Mouse (Mus musculus): Measurements from ENCODE around the gene Epgn.

Epgn gene

GRCm38 (mm10) chr5:91027164-91027563 lies at the start of gene Epgn:
TSS of gene Epgn (plus strand) at chr5:91027464.
- DNase-seq (ENCODE audit: low spot score in 2 of 2) = no peak

DNA sequence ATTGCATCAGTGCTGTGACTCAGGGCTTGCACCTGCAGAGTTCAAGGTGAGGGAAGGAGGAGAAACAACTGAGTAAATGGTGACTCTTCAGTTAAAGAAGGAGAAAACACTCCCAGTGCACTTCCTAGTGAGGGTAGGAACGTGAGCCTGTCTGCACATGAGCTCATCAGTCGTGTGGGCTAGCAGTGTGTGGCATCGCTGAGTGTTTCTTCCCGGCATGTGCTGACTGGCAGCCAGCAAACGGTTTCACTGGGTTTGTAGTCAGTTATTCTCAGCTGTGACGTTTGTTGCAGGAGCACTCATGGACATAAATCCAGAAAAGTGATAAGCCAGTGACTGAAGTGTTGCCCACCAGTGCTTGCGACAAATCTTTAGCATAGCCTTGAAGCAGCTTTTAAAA lies 47.0 kb upstream of the Epgn start:
- DNase-seq (ENCODE audit: low spot score in 2 of 2) = no peak

GRCm38 (mm10) chr5:90987605-90988004 lies 39.7 kb upstream of the Epgn start:
- no peak for DNase-seq (ENCODE audit: low spot score in 2 of 2)

DNA sequence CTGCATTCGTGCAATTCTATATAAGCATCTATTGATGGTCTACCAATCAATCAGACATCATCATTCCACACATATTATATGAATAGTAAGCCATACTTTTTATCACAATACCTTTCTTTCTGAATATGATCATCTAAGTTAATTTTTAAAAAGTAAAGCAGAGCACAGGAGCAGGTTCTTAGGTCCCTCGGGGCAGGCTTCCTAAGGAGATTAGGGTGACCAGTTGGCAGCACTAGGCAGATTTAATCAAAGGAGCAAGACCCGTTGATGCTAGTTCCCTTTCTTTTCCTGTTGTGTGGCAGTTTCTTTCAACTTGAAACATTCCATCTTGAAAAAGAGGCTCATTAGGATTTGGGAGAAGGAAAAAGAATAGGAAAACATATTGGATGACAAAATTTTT lies 39.1 kb upstream of the Epgn start:
- no peak for DNase-seq (ENCODE audit: low spot score in 2 of 2)

- DNase-seq (ENCODE audit: low spot score in 2 of 2) = no peak
These were observed 38.7 kb upstream of the Epgn start for GRCm38 (mm10) chr5:90988592-90988991.

DNA sequence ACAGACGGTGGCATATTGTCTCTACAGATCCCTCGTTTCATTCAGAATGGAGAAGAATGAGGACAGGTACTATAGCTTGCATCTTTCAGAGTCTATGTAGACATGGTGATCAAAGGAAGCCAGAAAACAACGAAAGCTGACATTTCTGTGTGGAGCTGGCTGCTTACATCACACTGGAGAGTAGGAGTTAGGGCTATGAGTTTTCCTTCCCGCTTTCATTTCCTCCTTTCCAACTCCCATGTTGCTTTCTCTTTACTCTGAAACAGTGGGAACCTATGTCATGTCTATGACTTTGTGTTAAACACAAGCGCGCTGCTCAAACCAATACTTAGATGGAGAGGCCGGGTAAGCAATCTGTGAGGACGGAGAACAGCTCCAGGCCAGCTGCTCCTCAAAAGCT lies 27.3 kb upstream of the Epgn start:
- no peak for DNase-seq (ENCODE audit: low spot score in 2 of 2)

DNA sequence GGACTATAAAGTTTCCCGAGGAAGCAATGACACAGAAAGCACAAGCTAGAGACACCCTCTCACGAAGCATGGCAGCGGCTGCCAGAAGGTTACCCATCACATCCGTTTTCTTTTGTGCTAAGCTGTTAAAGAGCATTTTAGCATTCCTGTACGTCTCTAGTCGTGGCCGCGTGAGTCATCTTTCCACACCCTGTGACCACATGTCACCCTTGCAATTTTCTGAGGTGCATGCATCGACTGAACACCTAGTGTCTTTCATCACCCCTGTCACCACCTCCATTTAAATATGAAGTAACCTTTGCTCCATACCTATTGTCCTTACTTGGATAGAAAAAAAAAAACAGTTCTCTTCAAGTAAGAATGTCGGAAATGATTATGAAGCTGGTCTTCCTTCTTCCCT lies 12.0 kb upstream of the Epgn start:
- no peak for DNase-seq (ENCODE audit: low spot score in 2 of 2)

DNA sequence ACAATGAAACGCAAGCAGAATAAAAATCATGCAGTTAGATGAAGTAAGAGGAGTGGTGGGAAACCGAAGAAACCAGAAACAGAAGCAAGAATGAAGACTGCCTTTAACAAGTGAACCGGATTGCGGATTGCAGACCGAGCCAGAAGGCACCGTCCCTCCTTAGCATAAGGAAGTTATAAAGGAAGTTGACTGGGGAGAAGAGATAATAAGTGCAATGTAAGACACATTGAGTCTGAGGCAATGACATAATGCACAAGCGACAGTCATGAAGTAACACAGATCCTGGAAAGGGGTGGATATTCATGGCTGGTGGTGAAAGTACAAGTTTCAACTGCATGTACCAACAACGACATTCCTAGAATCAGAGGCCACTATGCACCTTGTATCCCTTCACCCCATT lies 4.2 kb upstream of the Epgn start:
- DNase-seq (ENCODE audit: low spot score in 2 of 2) = no peak

GRCm38 (mm10) chr5:91027840-91028239 lies 576 bp downstream of the Epgn start:
- no peak for DNase-seq (ENCODE audit: low spot score in 2 of 2)

- DNase-seq (ENCODE audit: low spot score in 2 of 2) = no peak
These were observed 3.4 kb downstream of the Epgn start for GRCm38 (mm10) chr5:91030629-91031028.

DNA sequence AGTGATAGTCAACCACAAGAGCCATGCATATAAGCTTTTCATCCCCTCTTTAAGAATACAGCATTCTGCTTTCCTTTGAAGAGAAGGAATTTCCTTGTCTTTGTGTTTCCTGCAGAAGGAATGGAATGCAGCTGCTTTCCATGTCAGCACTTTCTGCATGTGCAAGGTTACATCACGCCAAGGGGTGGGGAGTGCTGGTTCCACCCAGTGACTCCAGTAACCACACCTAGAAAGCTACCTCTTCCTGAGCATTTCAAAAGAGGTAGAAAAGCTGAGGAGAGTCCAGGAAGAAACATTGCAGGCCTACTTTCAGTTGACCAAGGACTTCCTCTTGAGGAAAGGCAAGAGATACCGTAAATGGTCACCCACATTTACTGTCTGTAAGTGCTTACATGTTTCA lies 8.1 kb downstream of the Epgn start:
- no peak for DNase-seq (ENCODE audit: low spot score in 2 of 2)

DNA sequence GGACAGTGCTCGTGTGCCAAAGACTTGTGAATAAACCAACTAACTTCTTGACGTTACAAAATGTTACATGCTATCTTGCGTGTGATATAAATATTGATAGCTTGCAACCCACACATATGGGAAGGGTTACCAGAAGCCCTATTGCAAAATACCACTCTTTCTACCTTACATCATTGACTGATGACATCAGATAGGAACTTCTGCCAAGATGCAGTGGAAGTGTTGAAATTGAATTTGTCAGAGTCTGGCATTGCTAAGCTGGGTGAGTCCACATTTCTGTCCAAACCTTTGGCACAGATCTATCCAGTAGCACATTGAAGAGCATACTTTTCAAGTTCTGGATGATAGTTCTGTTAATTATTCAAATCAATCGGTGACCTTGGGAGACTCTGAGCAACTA lies 9.4 kb downstream of the Epgn start:
- DNase-seq (ENCODE audit: low spot score in 2 of 2) = no peak

DNA sequence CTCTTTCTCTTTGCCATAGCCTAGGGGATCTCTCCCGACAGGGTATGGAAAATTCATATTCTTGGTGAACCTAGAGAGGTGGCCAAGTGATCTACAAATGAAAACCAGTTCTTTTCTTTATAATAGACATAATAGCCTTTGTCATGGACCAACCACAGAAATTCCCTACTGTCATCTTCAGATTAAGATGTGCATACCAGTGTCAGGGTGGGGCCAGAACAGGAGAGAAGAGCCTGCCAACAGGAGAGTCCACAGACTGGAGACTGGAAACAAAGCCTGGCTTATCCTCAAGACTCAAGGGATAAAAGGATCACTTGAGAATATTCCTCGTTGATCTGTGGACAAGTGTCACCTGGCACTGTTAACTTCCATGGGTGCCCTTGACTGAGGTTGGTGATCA lies 10.5 kb downstream of the Epgn start:
- DNase-seq (ENCODE audit: low spot score in 2 of 2) = no peak

- DNase-seq (ENCODE audit: low spot score in 2 of 2) = no peak
These were observed 11.3 kb downstream of the Epgn start for GRCm38 (mm10) chr5:91038547-91038946.

DNA sequence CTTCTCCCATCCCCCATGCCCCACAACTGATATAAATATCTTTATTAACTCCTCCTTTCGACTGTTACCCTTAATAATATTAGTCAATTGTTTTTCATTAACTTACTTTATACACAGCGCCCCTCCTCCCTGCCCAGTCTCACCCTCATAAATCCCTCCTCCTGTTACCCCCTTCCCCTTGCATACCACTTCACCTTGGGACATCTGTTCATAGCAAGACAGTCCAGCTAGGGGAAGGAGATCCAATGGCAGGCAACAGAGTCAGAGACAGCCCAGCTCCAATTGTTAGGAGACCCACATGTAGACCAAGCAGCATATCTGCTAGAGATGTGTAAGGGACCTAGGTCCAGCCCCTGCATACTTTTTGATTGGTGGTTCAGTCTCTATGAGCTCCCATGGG lies 11.7 kb downstream of the Epgn start:
- no peak for DNase-seq (ENCODE audit: low spot score in 2 of 2)

DNA sequence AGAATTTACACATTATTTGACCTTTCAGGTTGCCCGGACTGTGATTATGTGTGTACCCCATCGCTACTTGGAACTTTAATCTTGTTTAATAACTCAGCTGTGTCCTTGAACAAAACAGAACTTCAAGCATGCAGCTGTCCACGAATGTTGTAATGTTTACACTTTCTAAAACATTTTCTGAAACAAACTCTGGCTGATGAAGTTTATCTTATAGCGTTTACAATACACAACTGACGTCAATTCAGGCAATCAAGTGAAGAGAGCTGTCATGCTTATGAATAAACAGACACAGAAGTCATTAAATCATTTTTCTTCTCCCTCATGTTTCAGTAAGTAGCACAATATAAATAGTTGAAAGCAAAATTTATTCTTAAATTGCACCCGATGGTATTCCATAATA lies 20.7 kb downstream of the Epgn start:
- DNase-seq (ENCODE audit: low spot score in 2 of 2) = no peak

DNA sequence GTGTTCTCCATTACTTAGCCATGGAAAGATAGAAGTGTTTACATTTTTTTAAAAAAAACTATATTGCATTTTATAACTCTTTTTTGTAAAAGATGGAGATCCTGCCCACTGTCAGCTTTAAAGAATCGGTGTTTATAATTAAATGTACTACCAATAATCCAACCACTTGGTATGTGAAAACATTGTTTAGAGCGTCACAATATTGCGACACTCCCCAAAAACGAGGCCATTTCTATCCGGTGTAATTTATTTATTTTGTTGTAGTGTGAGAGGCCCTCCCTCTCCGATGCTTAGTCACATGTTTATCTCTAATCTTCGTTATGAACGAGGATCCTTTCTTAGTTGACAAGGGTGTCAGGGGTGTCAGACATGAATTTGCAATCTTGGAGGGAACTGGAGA lies 21.1 kb downstream of the Epgn start:
- no peak for DNase-seq (ENCODE audit: low spot score in 2 of 2)

DNA sequence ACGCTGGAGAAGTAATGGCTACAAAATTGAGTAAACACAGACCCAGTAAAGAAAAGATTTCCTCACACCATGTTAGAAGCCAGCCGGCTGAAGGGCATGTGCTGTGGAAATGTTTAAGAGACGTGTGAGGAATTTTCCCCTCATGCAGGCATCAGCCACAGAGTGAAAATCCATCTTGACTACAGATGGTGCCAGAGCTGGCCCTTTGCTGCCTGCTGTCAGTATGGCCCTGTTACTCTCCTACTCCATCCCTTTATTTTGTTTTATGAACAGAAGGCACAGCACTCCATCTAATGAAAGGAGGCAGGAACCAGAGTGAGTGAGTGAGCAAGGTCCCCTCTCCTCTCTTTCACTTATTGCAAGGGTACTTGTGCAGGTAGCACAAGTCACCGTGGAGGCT lies 45.1 kb downstream of the Epgn start:
- DNase-seq (ENCODE audit: low spot score in 2 of 2) = no peak

DNA sequence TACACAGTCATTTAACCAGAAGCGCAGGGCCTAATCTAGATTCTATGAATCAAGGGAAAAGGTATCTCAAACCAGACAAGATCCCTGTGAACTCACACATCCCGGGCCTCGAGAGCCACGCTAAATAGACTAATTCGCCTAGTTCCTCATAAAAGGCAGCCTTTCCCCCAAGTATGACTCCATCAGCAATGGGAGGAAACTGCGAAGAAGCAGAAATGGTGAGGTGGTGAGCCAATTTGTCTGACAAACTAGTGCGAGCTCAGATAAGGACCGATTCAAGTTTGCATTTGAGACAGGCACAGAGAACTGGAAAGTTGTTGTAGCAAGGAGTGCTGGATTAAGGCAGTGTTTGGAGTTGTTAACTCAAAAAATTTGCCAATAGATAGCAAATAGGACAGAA lies 46.4 kb downstream of the Epgn start:
- no peak for DNase-seq (ENCODE audit: low spot score in 2 of 2)

DNA sequence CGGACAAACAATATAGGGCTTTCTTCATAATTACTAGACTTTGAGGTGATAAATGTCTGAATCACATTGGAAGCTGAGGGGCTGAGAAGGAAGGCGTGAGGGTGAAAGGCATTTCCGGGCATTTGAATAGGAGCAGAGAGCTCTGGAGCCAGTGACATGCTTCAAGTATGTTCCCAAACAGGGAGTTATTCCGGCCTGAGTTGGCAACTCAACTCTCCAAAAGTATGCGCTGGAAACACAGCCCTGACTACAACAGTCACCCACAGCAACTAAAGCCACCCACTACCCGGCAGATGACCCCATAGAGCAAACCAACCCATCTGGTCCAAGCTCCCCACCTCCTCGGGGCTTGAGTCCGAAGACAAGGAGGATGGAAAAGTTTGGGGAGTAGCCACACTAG lies 46.8 kb downstream of the Epgn start:
- no peak for DNase-seq (ENCODE audit: low spot score in 2 of 2)

DNA sequence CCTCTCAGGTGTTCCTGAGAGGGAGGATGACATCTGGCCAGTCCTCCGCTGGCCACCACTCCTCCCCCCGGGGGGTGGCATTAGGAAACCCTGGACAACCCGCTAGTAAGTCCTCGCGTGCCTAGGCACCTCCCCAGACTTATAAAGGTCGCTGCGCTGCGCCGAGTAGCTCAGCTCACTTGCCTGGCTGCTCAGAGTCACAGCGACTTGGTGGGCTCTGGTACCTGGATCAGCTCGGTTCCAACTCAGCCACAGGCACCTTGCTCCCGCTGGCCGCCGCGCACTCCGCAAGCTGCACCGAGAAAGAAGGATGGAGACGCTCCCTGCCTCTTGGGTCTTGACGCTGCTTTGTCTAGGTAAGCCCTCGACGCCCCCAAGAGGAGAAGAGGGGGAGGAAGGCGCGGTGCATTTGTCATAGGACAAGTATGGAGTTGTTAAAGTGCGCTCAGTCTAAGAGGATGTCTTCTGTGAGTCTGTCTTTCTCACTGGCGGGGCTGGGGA lies 47.2 kb downstream of the Epgn start, which contains the start of gene Ereg:
Gene Ereg (plus strand): TSS at position 173 of the 501 bp plus-strand sequence.
- DNase-seq (ENCODE audit: low spot score in 2 of 2) = no peak

- no peak for DNase-seq (ENCODE audit: low spot score in 2 of 2)
These were observed 47.8 kb downstream of the Epgn start for GRCm38 (mm10) chr5:91075021-91075420.

DNA sequence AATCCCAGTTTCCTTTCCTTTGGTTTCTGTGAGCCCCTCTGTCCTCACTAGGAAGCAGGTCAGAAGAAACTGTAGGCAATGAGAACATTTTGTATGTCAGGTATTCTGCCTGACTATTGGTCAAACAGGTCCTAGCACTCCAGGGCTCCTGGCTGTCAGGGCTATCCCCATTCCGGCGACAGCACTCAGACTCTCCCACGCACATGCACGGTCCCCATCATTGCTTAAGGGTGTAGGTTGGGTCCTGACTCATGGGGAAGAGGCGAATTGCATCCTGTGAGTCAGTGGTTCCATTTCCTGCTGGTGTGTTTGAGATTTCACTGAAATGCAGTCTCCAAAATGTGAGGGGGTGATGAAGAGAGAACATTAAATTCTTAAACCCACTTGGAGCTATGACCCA lies 55.8 kb downstream of the Epgn start:
- DNase-seq (ENCODE audit: low spot score in 2 of 2) = no peak

Data from spleen, postnatal 36 days (tissue).